Mouse (Mus musculus): Measurements from ENCODE around the gene Trappc6a. TPM values are rescaled to one million over a fixed set of nuclear protein-coding genes. Genes with fewer than 3 reads are reported as not detected.

The Trappc6a gene
- polyA plus RNA-seq, 2 experiments = 58.0 to 79.8 TPM

DNA sequence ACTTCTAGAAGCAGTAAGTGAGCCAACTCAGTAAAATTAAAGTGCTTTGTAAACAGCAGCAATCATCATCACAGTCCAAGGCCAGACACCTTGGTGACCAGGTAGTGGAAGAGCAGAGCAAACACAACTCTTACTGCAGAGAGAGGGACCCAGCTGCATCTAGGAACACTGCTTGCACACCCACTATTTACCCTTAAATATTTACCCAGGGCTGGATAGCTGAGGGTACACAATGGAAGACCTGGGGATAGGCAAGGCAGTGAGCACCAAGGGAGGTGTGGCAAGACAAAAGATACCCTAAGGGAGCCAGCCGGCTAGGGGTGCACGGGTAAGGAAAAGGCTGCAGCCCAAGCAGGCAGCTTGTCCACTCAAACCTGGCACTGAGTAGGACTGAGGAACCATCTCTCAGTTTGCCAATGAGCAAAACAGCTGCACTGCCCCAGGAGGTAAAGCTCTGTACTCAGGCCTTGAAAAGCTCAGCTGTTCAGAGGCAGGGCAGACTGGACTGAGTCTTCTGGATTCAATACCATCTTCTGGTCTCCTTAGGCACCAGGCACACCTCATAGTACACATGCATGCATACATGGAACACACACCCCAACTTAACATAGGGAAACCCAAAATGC lies 39.3 kb downstream of the Trappc6a start:
- no peak for ATAC-seq (ENCODE audit: low FRiP score, low read depth)
- TF ChIP-seq POLR2A (IDR thresholded peaks at IDR 0.05; ENCODE audit: borderline replicate concordance, extremely low read depth, insufficient read depth, insufficient read length) = no peak
- 85% methylated on average over 2 of the region's 2 CpGs for WGBS
- peaks cover 2% of the 10 kb centered on the region; the same call in 1 of the 2 replicates for H3K4me1 ChIP-seq (ENCODE audit: control insufficient read depth, insufficient read depth, low read length)
- H3K4me2 ChIP-seq (replicated peaks; ENCODE audit: low read depth, low read length, severe bottlenecking) = no peak overlapping the region
- H3K9ac ChIP-seq (ENCODE audit: low read depth, low read length, severe bottlenecking) = no peak overlapping the region
- no peaks in the 10 kb centered on the region for H3K9me3 ChIP-seq (ENCODE audit: control insufficient read depth, low read length)
- no peak overlapping the region for H3K27ac ChIP-seq (replicated peaks; ENCODE audit: low read depth, low read length)
- peaks cover 8% of the 10 kb centered on the region for H3K36me3 ChIP-seq (ENCODE audit: control insufficient read depth, insufficient read depth, low read length)
- no peak for DNase-seq (ENCODE audit: low spot score)
- no peaks in the 10 kb centered on the region for H3K27me3 ChIP-seq (ENCODE audit: control insufficient read depth, insufficient read depth, low read length)
- H3K4me3 ChIP-seq (replicated peaks; ENCODE audit: low read length) = no peak overlapping the region

GRCm38 (mm10) chr7:19549394-19549793 lies 41.2 kb downstream of the Trappc6a start:
- WGBS = 82% methylated on average over 10 of the region's 10 CpGs
- Histone ChIP-seq H3K9me3 (ENCODE audit: control insufficient read depth, low read length) (no peaks in the 10 kb centered on the region), H3K4me3 (replicated peaks; ENCODE audit: low read length) (no peak overlapping the region), H3K4me1 (ENCODE audit: control insufficient read depth, insufficient read depth, low read length) (peaks cover 2% of the 10 kb centered on the region; the same call in 1 of the 2 replicates), H3K27me3 (ENCODE audit: control insufficient read depth, insufficient read depth, low read length) (no peaks in the 10 kb centered on the region), H3K9ac (ENCODE audit: low read depth, low read length, severe bottlenecking) (no peak overlapping the region), H3K36me3 (ENCODE audit: control insufficient read depth, insufficient read depth, low read length) (peaks cover 27% of the 10 kb centered on the region), H3K27ac (replicated peaks; ENCODE audit: low read depth, low read length) (no peak overlapping the region), H3K4me2 (replicated peaks; ENCODE audit: low read depth, low read length, severe bottlenecking) (no peak overlapping the region)
- no peak for TF ChIP-seq POLR2A (IDR thresholded peaks at IDR 0.05; ENCODE audit: borderline replicate concordance, extremely low read depth, insufficient read depth, insufficient read length)
- ATAC-seq (ENCODE audit: low FRiP score, low read depth) (no peak), DNase-seq (ENCODE audit: low spot score) (no peak)

GRCm38 (mm10) chr7:19551634-19552033 lies 43.4 kb downstream of the Trappc6a start:
- Histone ChIP-seq H3K9me3 (ENCODE audit: control insufficient read depth, low read length) (no peaks in the 10 kb centered on the region), H3K4me3 (replicated peaks; ENCODE audit: low read length) (no peak overlapping the region), H3K36me3 (ENCODE audit: control insufficient read depth, insufficient read depth, low read length) (peaks cover 38% of the 10 kb centered on the region), H3K4me2 (replicated peaks; ENCODE audit: low read depth, low read length, severe bottlenecking) (no peak overlapping the region), H3K27me3 (ENCODE audit: control insufficient read depth, insufficient read depth, low read length) (no peaks in the 10 kb centered on the region), H3K4me1 (ENCODE audit: control insufficient read depth, insufficient read depth, low read length) (peaks cover 2% of the 10 kb centered on the region; the same call in 1 of the 2 replicates), H3K27ac (replicated peaks; ENCODE audit: low read depth, low read length) (no peak overlapping the region), H3K9ac (ENCODE audit: low read depth, low read length, severe bottlenecking) (no peak overlapping the region)
- ATAC-seq (ENCODE audit: low FRiP score, low read depth) (no peak), DNase-seq (ENCODE audit: low spot score) (no peak)
- no peak for TF ChIP-seq POLR2A (IDR thresholded peaks at IDR 0.05; ENCODE audit: borderline replicate concordance, extremely low read depth, insufficient read depth, insufficient read length)
- WGBS = 61% methylated on average over 5 of the region's 5 CpGs

GRCm38 (mm10) chr7:19552443-19552842 lies 44.2 kb downstream of the Trappc6a start:
- no peak overlapping the region for H3K27ac ChIP-seq (replicated peaks; ENCODE audit: low read depth, low read length)
- H3K36me3 ChIP-seq (ENCODE audit: control insufficient read depth, insufficient read depth, low read length) = peaks cover 38% of the 10 kb centered on the region
- no peak overlapping the region for H3K9ac ChIP-seq (ENCODE audit: low read depth, low read length, severe bottlenecking)
- 61% methylated on average over 2 of the region's 2 CpGs for WGBS
- H3K9me3 ChIP-seq (ENCODE audit: control insufficient read depth, low read length) = no peaks in the 10 kb centered on the region
- DNase-seq (ENCODE audit: low spot score) (no peak), ATAC-seq (ENCODE audit: low FRiP score, low read depth) (peak; percentile 51; the same call in 1 of the 2 replicates)
- no peak for TF ChIP-seq POLR2A (IDR thresholded peaks at IDR 0.05; ENCODE audit: borderline replicate concordance, extremely low read depth, insufficient read depth, insufficient read length)
- H3K27me3 ChIP-seq (ENCODE audit: control insufficient read depth, insufficient read depth, low read length) = no peaks in the 10 kb centered on the region
- no peak overlapping the region for H3K4me3 ChIP-seq (replicated peaks; ENCODE audit: low read length)
- peaks cover 2% of the 10 kb centered on the region; the same call in 1 of the 2 replicates for H3K4me1 ChIP-seq (ENCODE audit: control insufficient read depth, insufficient read depth, low read length)
- no peak overlapping the region for H3K4me2 ChIP-seq (replicated peaks; ENCODE audit: low read depth, low read length, severe bottlenecking)

DNA sequence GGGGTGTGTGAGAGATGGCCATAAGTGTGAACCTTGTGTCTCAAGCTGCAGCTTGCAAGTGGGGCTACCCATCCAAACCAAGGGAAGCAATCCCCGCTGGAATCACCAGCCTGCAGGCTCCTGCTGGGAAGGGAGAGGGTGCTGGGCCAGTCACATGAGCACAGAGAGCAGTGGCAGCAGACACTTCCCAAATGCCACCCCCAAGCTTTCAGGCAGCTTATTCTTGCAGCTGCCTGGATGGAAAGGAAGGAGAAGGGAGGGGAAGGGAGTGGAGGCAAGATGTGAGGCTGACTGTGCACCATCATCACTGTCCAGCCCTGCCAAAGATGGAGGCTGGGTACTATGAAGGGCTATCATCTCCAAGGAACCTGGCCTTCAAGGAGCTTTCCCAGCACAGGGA lies 46.0 kb downstream of the Trappc6a start:
- DNase-seq (ENCODE audit: low spot score) (no peak), ATAC-seq (ENCODE audit: low FRiP score, low read depth) (no peak)
- Histone ChIP-seq H3K4me2 (replicated peaks; ENCODE audit: low read depth, low read length, severe bottlenecking) (no peak overlapping the region), H3K27ac (replicated peaks; ENCODE audit: low read depth, low read length) (no peak overlapping the region), H3K9ac (ENCODE audit: low read depth, low read length, severe bottlenecking) (no peak overlapping the region), H3K4me3 (replicated peaks; ENCODE audit: low read length) (no peak overlapping the region), H3K4me1 (ENCODE audit: control insufficient read depth, insufficient read depth, low read length) (peaks cover 8% of the 10 kb centered on the region), H3K9me3 (ENCODE audit: control insufficient read depth, low read length) (no peaks in the 10 kb centered on the region), H3K36me3 (ENCODE audit: control insufficient read depth, insufficient read depth, low read length) (peaks cover 41% of the 10 kb centered on the region), H3K27me3 (ENCODE audit: control insufficient read depth, insufficient read depth, low read length) (no peaks in the 10 kb centered on the region)
- 90% methylated on average over 1 of the region's 1 CpGs for WGBS
- no peak for TF ChIP-seq POLR2A (IDR thresholded peaks at IDR 0.05; ENCODE audit: borderline replicate concordance, extremely low read depth, insufficient read depth, insufficient read length)

Data from limb, embryonic 14.5 days (tissue).